Mouse (Mus musculus) embryonic facial prominence, embryonic 10.5 days (tissue): Measurements from ENCODE around the gene Prrx2. TPM values are rescaled to one million over a fixed set of nuclear protein-coding genes. Genes with fewer than 3 reads are reported as not detected.

Source experiments
- DNase-seq: peaks from one replicate; pipeline ENCODE4 v3.0.0-alpha.2; 2017; ENCODE audit warnings: low spot score
- H3K27ac ChIP-seq: fragments of 300-500 bp; sonication (generic); replicated peaks from 2 replicates; pipeline ENCODE4 v1.5.1; 2016; ENCODE audit warnings: mild to moderate bottlenecking
- H3K27me3 ChIP-seq: fragments of 300-500 bp; sonication (generic); replicated peaks from 2 replicates; pipeline ENCODE4 v1.6.1; 2016; ENCODE audit warnings: low read depth, mild to moderate bottlenecking; ENCODE audit not compliant: poor library complexity, severe bottlenecking
- H3K36me3 ChIP-seq: fragments of 300-500 bp; sonication (generic); replicated peaks from 2 replicates; pipeline ENCODE4 v1.6.1; 2016; ENCODE audit warnings: mild to moderate bottlenecking, moderate library complexity
- H3K4me1 ChIP-seq: fragments of 300-500 bp; sonication (generic); 2 replicates; pipeline ENCODE4 v1.6.1; 2016
- H3K4me3 ChIP-seq: fragments of 300-500 bp; sonication (generic); 2 replicates; pipeline ENCODE4 v1.5.1; 2016; ENCODE audit warnings: mild to moderate bottlenecking, moderate library complexity
- H3K9me3 ChIP-seq: fragments of 300-500 bp; sonication (generic); 2 replicates; pipeline ENCODE4 v1.6.1; 2016; ENCODE audit warnings: mild to moderate bottlenecking
- WGBS: fragments of 180-500 bp; shearing (Covaris S2); methylation state at CpG from one replicate; pipeline ENCODE4 v1.1.7; 2016; 5-methylcytosine and 5-hydroxymethylcytosine counted together
- polyA plus RNA-seq: library from polyadenylated mRNA; unstranded; fragments of >200 nt; fragmentation: Nextera tagmentation; extraction: Ambion mirVana; gene quantifications from 2 replicates; pipeline ENCODE4 v1.2.1, GENCODE M21; 2016

The Prrx2 gene
- polyA plus RNA-seq, 1 experiment from 2014 or later, result 87.6 TPM

DNA sequence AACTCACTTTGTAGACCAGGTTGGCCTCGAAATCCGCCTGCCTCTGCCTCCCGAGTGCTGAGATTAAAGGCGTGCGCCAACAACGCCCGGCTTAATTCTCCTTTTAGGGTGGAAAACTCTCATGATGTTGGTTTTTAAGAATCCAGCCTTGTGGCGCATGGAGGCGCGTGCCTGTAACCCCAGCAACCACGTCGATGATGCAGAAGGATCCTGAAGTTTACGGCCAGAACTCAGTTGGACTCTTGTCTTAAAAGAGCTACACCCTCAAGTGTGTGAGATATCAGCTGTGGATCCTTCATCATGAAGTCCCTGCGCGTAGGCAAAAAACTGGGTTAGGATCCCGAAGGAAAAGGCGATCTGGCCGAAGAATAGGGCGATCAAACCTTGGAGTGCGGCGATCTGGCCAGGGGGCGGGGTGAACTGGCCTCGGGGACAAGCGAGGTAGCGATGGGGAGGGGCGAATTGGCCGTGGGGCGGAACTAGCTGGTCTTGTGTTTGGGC is 27.6 kb upstream of the Prrx2 start:
- no peak for DNase-seq

GRCm38 (mm10) chr2:30807648-30808295 is 27.0 kb upstream of the Prrx2 start, which contains the start of gene Ntmt1:
Gene Ntmt1 (plus strand): TSS chr2:30807826.
- H3K27ac ChIP-seq, result peak within 1 kb of the TSS; percentile 97
- under 1% methylated on average over 44 of the region's 44 CpGs for WGBS

More for the DNA sequence above, 27.6 kb upstream of the Prrx2 start:
- H3K27me3 ChIP-seq, result peaks cover 35% of the 10 kb centered on the region
- WGBS, result 8% methylated on average over 28 of the region's 28 CpGs
- H3K4me3 ChIP-seq, result peak overlapping the region; percentile 92
- no peaks in the 10 kb centered on the region for H3K9me3 ChIP-seq
- H3K36me3 ChIP-seq, result peaks cover 26% of the 10 kb centered on the region
- H3K27ac ChIP-seq, result peak overlapping the region; percentile 97
- peaks cover 30% of the 10 kb centered on the region for H3K4me1 ChIP-seq

GRCm38 (mm10) chr2:30808296-30808655 is 26.5 kb upstream of the Prrx2 start:
- Histone ChIP-seq H3K27ac (peak overlapping the region; percentile 97), H3K4me1 (peaks cover 30% of the 10 kb centered on the region), H3K36me3 (peaks cover 37% of the 10 kb centered on the region), H3K9me3 (no peaks in the 10 kb centered on the region), H3K27me3 (peaks cover 24% of the 10 kb centered on the region), H3K4me3 (peak overlapping the region; percentile 92)
- WGBS, result 10% methylated on average over 10 of the region's 10 CpGs
- no peak for DNase-seq

More at GRCm38 (mm10) chr2:30807648-30808295, 27.0 kb upstream of the Prrx2 start, which contains the start of gene Ntmt1:
- H3K9me3 ChIP-seq, result no peaks in the 10 kb centered on the region
- H3K36me3 ChIP-seq, result peaks cover 32% of the 10 kb centered on the region
- peaks cover 30% of the 10 kb centered on the region for H3K4me1 ChIP-seq
- peak within 1 kb of the TSS; percentile 92 for H3K4me3 ChIP-seq
- peaks cover 29% of the 10 kb centered on the region for H3K27me3 ChIP-seq
- DNase-seq, result peak; percentile 100

- H3K4me3 ChIP-seq, result peak overlapping the region; percentile 92
- H3K36me3 ChIP-seq, result peaks cover 49% of the 10 kb centered on the region
- no peak overlapping the region for H3K27ac ChIP-seq
- DNase-seq, result no peak
- WGBS, result 87% methylated on average over 5 of the region's 5 CpGs
- peaks cover 30% of the 10 kb centered on the region for H3K4me1 ChIP-seq
- H3K9me3 ChIP-seq, result no peaks in the 10 kb centered on the region
- H3K27me3 ChIP-seq, result peaks cover 15% of the 10 kb centered on the region
Observed at GRCm38 (mm10) chr2:30809503-30809902, 25.3 kb upstream of the Prrx2 start.

GRCm38 (mm10) chr2:30810573-30810972 is 24.2 kb upstream of the Prrx2 start:
- Histone ChIP-seq H3K27me3 (peaks cover 6% of the 10 kb centered on the region; the same call in 1 of the 2 replicates), H3K4me3 (no peak overlapping the region), H3K27ac (no peak overlapping the region), H3K9me3 (no peaks in the 10 kb centered on the region), H3K36me3 (peaks cover 60% of the 10 kb centered on the region), H3K4me1 (peaks cover 30% of the 10 kb centered on the region)
- WGBS, result 94% methylated on average over 7 of the region's 7 CpGs
- DNase-seq, result no peak

- 92% methylated on average over 1 of the region's 1 CpGs for WGBS
Observed at GRCm38 (mm10) chr2:30816383-30816782, 18.4 kb upstream of the Prrx2 start.

GRCm38 (mm10) chr2:30819873-30820272 is 14.9 kb upstream of the Prrx2 start:
- no peak for DNase-seq
- WGBS, result 95% methylated on average over 5 of the region's 5 CpGs
- Histone ChIP-seq H3K4me1 (peaks cover 29% of the 10 kb centered on the region), H3K27me3 (no peaks in the 10 kb centered on the region), H3K4me3 (no peak overlapping the region), H3K27ac (no peak overlapping the region), H3K36me3 (peaks cover 98% of the 10 kb centered on the region), H3K9me3 (peaks cover 11% of the 10 kb centered on the region)

More at GRCm38 (mm10) chr2:30816383-30816782, 18.4 kb upstream of the Prrx2 start:
- no peaks in the 10 kb centered on the region for H3K27me3 ChIP-seq
- peaks cover 11% of the 10 kb centered on the region for H3K9me3 ChIP-seq
- no peak overlapping the region for H3K27ac ChIP-seq
- H3K4me3 ChIP-seq, result no peak overlapping the region
- peaks cover 2% of the 10 kb centered on the region for H3K4me1 ChIP-seq
- peaks cover 98% of the 10 kb centered on the region for H3K36me3 ChIP-seq
- DNase-seq, result no peak

DNA sequence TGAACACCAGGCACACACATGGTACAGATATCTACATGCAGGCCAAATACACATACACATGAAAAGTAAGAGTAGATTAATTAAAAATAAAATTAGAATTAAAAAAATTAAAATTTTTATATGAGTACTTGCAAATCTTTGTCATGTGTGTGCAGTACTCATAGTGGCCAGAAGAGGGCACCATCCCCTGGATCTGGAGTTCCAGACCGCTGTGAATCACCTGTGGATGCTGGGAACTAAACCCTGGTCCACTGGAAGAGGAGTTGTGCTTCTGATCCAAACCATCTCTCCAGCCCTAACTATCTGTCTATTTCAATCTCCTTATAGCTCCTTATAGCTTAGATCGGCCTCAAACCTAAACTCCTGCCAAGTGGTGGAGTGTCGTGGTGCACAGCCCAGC is 13.7 kb upstream of the Prrx2 start:
- H3K27me3 ChIP-seq, result no peaks in the 10 kb centered on the region
- 94% methylated on average over 3 of the region's 3 CpGs for WGBS
- peaks cover 11% of the 10 kb centered on the region for H3K9me3 ChIP-seq
- H3K27ac ChIP-seq, result no peak overlapping the region
- no peak for DNase-seq
- peaks cover 29% of the 10 kb centered on the region for H3K4me1 ChIP-seq
- no peak overlapping the region for H3K4me3 ChIP-seq
- H3K36me3 ChIP-seq, result peaks cover 98% of the 10 kb centered on the region

DNA sequence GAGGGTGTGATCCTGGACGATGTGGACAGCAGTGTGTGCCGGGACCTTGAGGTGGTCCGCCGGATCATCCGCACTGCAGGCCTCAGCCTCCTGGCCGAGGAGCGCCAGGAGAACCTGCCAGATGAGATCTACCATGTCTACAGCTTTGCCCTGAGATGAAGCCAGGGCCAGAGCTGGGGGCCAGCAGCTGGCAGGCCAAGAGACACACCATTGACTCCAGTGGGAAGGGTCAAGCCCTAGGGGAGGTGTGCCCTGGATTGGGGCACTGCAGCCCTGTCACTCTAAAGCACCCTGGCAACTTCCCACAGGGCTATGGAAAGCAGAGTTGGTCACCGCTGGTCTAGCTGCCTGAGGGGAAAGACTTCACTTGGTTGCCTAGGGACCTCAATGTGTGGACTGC is 12.3 kb upstream of the Prrx2 start:
- Histone ChIP-seq H3K27ac (no peak overlapping the region; the same call in 1 of the 2 replicates), H3K4me1 (peaks cover 43% of the 10 kb centered on the region), H3K27me3 (no peaks in the 10 kb centered on the region), H3K36me3 (peaks cover 94% of the 10 kb centered on the region), H3K4me3 (no peak overlapping the region), H3K9me3 (peaks cover 11% of the 10 kb centered on the region)
- 91% methylated on average over 8 of the region's 8 CpGs for WGBS
- DNase-seq, result no peak

GRCm38 (mm10) chr2:30823385-30824153 is 11.2 kb upstream of the Prrx2 start:
- H3K4me1 ChIP-seq, result peaks cover 50% of the 10 kb centered on the region
- 77% methylated on average over 13 of the region's 13 CpGs for WGBS
- H3K9me3 ChIP-seq, result peaks cover 11% of the 10 kb centered on the region
- peak; percentile 33 for DNase-seq
- no peaks in the 10 kb centered on the region for H3K27me3 ChIP-seq
- H3K27ac ChIP-seq, result no peak overlapping the region; the same call in 1 of the 2 replicates
- H3K4me3 ChIP-seq, result peak overlapping the region; percentile 21; the same call in 1 of the 2 replicates
- peaks cover 83% of the 10 kb centered on the region for H3K36me3 ChIP-seq

DNA sequence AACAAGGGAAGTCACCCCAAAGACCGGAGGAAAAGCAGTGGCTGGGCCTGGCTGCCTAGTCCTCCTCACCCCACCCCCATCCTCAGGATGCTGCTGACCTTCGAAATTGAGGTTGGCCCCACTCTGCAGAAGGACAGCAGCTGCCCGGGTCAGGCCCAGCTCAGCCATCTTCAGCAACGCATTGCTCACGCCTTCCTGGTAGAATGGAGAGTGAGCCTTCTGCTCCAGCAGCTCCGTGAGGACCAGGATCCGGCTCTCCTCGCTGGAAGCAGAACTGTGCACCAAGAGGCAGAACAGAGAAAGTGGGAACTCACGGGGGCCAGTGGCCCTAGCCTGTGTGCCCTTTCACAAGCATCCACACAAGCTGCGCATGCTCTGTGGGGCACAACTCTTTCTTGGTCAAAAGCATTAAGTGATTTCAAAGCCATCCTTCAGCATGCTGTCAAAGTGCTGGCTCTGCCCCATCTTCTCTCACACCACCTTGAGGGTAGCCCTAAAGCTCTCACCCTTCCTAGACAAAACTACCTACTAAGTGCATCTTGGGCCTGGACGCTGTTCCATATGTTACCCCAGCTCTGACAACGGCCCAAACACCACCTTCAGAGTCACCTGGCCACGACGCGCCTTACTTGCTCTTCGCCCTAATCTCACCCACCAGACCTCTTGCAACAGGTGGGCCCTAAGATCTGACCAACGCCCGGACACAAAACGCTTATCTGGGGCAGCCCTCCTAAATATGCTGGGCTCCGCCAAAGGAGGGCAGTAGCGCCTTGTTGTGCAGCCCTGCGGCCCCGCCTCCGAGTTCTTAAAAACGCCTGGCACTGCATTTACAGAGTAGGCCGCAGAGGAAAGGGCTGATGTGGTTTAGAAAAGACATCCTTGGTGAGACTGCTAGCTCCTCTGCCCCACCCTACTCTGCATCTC is 7.7 kb upstream of the Prrx2 start:
- peak; percentile 66 for DNase-seq
- peak overlapping the region; percentile 87 for H3K27ac ChIP-seq
- peaks cover 48% of the 10 kb centered on the region for H3K36me3 ChIP-seq
- no peaks in the 10 kb centered on the region for H3K27me3 ChIP-seq
- WGBS, result 33% methylated on average over 26 of the region's 26 CpGs
- peak overlapping the region; percentile 98 for H3K4me3 ChIP-seq
- no peaks in the 10 kb centered on the region for H3K9me3 ChIP-seq
- H3K4me1 ChIP-seq, result peaks cover 71% of the 10 kb centered on the region
